Mouse (Mus musculus) mature B cell (primary cell): ENCODE measurements around the gene Anapc15-ps.

Experiments
- in situ Hi-C: fragments of 300-500 bp; cut with MboI; formaldehyde crosslinking; loops from 2 replicates; pipeline ENCODE4 v1.14.3; 2019

Gene Anapc15-ps

GRCm38 (mm10) chr10:95669034-95669433, 4.2 kb downstream of the Anapc15-ps start:
- in situ Hi-C loops = no loop called here

GRCm38 (mm10) chr10:95667371-95668030, 5.8 kb downstream of the Anapc15-ps start:
- in situ Hi-C loops = no loop called here

GRCm38 (mm10) chr10:95666791-95667190, 6.5 kb downstream of the Anapc15-ps start:
- in situ Hi-C loops = no loop called here

GRCm38 (mm10) chr10:95665426-95665990, 7.7 kb downstream of the Anapc15-ps start:
- in situ Hi-C loops = no loop called here

- in situ Hi-C loops = no loop called here
Observed at GRCm38 (mm10) chr10:95664613-95665012, 8.6 kb downstream of the Anapc15-ps start.

GRCm38 (mm10) chr10:95660356-95660755, 12.9 kb downstream of the Anapc15-ps start:
- in situ Hi-C loops = no loop called here

GRCm38 (mm10) chr10:95659471-95660150, 13.6 kb downstream of the Anapc15-ps start:
- in situ Hi-C loops = no loop called here

GRCm38 (mm10) chr10:95658836-95659343, 14.4 kb downstream of the Anapc15-ps start:
- in situ Hi-C loops = no loop called here

GRCm38 (mm10) chr10:95656236-95657225, 16.7 kb downstream of the Anapc15-ps start:
- in situ Hi-C loops = no loop called here

GRCm38 (mm10) chr10:95652131-95652530, 21.1 kb downstream of the Anapc15-ps start:
- in situ Hi-C loops = no loop called here

GRCm38 (mm10) chr10:95648326-95648888, 24.8 kb downstream of the Anapc15-ps start:
- in situ Hi-C loops = no loop called here

GRCm38 (mm10) chr10:95647128-95647527, 26.1 kb downstream of the Anapc15-ps start:
- in situ Hi-C loops = no loop called here

GRCm38 (mm10) chr10:95646576-95646975, 26.7 kb downstream of the Anapc15-ps start:
- in situ Hi-C loops = no loop called here

- in situ Hi-C loops = no loop called here
Observed at GRCm38 (mm10) chr10:95643696-95644360, 29.4 kb downstream of the Anapc15-ps start.

- in situ Hi-C loops = no loop called here
Observed at GRCm38 (mm10) chr10:95643042-95643441, 30.2 kb downstream of the Anapc15-ps start.

GRCm38 (mm10) chr10:95641335-95641734, 31.9 kb downstream of the Anapc15-ps start:
- in situ Hi-C loops = no loop called here

- in situ Hi-C loops = no loop called here
Observed at GRCm38 (mm10) chr10:95639429-95639828, 33.8 kb downstream of the Anapc15-ps start.

- in situ Hi-C loops = no loop called here
Observed at GRCm38 (mm10) chr10:95634751-95635150, 38.5 kb downstream of the Anapc15-ps start.

GRCm38 (mm10) chr10:95634261-95634660, 39.0 kb downstream of the Anapc15-ps start:
- in situ Hi-C loops = no loop called here

- in situ Hi-C loops = no loop called here
Observed at GRCm38 (mm10) chr10:95631568-95631967, 41.7 kb downstream of the Anapc15-ps start.
